Mouse (Mus musculus) stomach, embryonic 15.5 days (tissue): ENCODE measurements at regions not wholly inside any gene's neighbourhood (a gene's known extent, or its start where the extent isn't known, plus 50 kb on each side); places are given as distances from the start of the nearest gene placed in this dataset.

Experiments used
- ATAC-seq: fragments of 200-750 bp; cut with Nextera tagmentation; 2 replicates; pipeline ENCODE4 v1.8.0; 2017; ENCODE audit warnings: low read depth, moderate number of reproducible peaks, moderate TSS enrichment; ENCODE audit not compliant: insufficient read depth, low FRiP score
- H3K27ac ChIP-seq: fragments of 300-500 bp; sonication (generic); 2 replicates; pipeline ENCODE4 v1.5.1; 2015; ENCODE audit warnings: mild to moderate bottlenecking, inconsistent platforms
- H3K27me3 ChIP-seq: fragments of 300-500 bp; sonication (generic); replicated peaks from 2 replicates; pipeline ENCODE4 v1.6.1; 2015; ENCODE audit warnings: inconsistent platforms
- H3K36me3 ChIP-seq: fragments of 300-500 bp; sonication (generic); 2 replicates; pipeline ENCODE4 v1.6.1; 2015; ENCODE audit warnings: inconsistent platforms
- H3K4me1 ChIP-seq: fragments of 300-500 bp; sonication (generic); 2 replicates; pipeline ENCODE4 v1.6.1; 2015; ENCODE audit warnings: inconsistent platforms
- H3K4me2 ChIP-seq: fragments of 300-500 bp; sonication (generic); 2 replicates; pipeline ENCODE4 v1.6.1; 2015; ENCODE audit warnings: mild to moderate bottlenecking, inconsistent platforms
- H3K4me3 ChIP-seq: fragments of 300-500 bp; sonication (generic); replicated peaks from 2 replicates; pipeline ENCODE4 v1.5.1; 2015; ENCODE audit warnings: inconsistent platforms
- H3K9ac ChIP-seq: fragments of 300-500 bp; sonication (generic); 2 replicates; pipeline ENCODE4 v1.6.1; 2015; ENCODE audit warnings: inconsistent platforms
- H3K9me3 ChIP-seq: fragments of 300-500 bp; sonication (generic); 2 replicates; pipeline ENCODE4 v1.6.1; 2016; ENCODE audit warnings: inconsistent platforms
- WGBS: fragments of 180-500 bp; shearing (Covaris S2); methylation state at CpG from one replicate; pipeline ENCODE4 v1.1.7; 2015; 5-methylcytosine and 5-hydroxymethylcytosine counted together

DNA sequence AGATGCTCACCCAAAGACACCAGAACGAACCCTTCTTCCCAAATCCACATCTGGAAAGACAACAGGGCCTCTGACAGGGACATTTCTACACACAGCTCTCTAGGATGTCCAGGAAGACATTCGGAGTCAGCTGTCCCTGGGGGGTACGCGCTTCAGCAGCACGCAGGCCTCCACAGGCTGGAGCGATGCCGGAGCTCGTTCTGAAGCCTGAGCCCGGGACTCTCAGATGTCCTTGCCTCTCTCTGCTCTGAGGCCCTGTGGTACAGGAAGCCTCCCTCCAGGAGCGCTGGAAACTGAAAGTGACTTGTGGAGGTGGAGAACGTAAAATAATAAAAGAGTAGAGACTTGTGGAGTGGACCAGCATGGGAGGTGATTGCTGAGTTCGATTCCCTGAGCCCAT is 116.8 kb upstream of the 1700021F07Rik start:
- H3K27ac ChIP-seq = no peak overlapping the region
- 74% methylated on average over 12 of the region's 12 CpGs for WGBS
- no peak for ATAC-seq
- H3K27me3 ChIP-seq = no peaks in the 10 kb centered on the region
- no peak overlapping the region for H3K4me2 ChIP-seq
- H3K4me1 ChIP-seq = peaks cover 6% of the 10 kb centered on the region; the same call in 1 of the 2 replicates
- no peak overlapping the region for H3K4me3 ChIP-seq
- no peak overlapping the region for H3K9ac ChIP-seq
- H3K36me3 ChIP-seq = no peaks in the 10 kb centered on the region
- no peaks in the 10 kb centered on the region for H3K9me3 ChIP-seq

DNA sequence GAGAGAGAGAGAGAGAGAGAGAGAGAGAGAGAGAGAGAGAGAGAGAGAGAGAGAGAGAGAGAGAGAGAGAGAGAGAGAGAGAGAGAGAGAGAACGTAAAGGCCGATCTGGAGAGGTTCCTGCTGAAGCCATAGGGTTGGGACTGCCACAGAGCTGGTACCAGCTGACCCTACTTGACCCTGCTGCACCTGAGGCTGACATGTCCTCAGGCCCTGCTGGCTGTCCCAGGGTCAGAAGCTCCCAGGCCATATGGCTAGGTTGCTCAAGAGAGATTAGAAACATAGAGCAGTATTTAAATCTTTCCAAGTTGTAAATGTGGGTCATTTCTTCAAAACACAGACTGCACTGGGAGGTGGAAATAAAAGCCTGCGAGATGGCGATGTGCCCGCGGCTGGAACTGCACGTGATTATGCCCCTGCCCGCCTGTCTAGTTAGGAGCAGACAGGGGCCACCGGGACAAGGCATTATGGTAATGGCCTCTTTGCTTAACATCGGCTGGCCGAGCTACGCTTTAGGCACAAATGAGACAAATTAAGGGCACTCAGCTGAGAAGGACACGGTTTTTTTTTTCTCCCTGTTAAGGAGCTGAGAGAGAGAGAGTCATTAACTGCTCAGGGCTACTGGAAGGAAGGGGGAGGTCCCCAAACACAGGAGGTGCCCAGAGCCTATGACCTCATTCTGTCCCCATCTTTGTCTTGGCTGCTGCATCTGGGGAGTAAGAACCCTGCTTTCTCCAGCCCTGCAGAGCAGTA is 115.9 kb upstream of the 1700021F07Rik start:
- no peak overlapping the region for H3K4me2 ChIP-seq
- ATAC-seq = 0 out of 2 replicates have a peak, but pooled peaks have one; percentile 19
- 50% methylated on average over 13 of the region's 13 CpGs for WGBS

DNA sequence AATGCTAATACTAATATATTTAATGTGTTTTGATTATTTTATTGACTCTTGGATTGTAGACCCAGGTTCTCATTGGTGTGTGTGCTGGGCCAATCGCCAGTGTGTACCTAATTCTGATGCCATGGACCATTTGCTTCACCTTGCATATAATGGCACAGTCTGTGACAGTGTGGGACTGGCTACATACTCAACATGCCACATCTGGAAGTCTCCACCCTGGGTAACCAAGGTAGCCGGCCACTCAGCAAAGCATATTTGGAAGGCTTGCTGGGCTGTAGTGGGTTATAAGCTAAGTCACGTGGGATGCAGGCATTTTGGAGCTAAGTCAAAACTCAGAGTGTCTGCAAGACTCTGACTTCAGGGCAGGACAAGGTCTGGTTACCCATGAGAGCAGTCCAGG is 115.3 kb upstream of the 1700021F07Rik start:
- no peaks in the 10 kb centered on the region for H3K36me3 ChIP-seq
- H3K4me3 ChIP-seq = no peak overlapping the region
- peaks cover 6% of the 10 kb centered on the region; the same call in 1 of the 2 replicates for H3K4me1 ChIP-seq
- no peak overlapping the region for H3K4me2 ChIP-seq
- ATAC-seq = no peak
- 77% methylated on average over 3 of the region's 3 CpGs for WGBS
- H3K27me3 ChIP-seq = no peaks in the 10 kb centered on the region
- H3K9ac ChIP-seq = no peak overlapping the region
- H3K27ac ChIP-seq = no peak overlapping the region
- H3K9me3 ChIP-seq = no peaks in the 10 kb centered on the region

More for the DNA sequence above, 115.9 kb upstream of the 1700021F07Rik start:
- Histone ChIP-seq H3K27me3 (no peaks in the 10 kb centered on the region), H3K27ac (no peak overlapping the region), H3K9ac (no peak overlapping the region), H3K9me3 (no peaks in the 10 kb centered on the region), H3K4me1 (peaks cover 6% of the 10 kb centered on the region; the same call in 1 of the 2 replicates), H3K4me3 (no peak overlapping the region), H3K36me3 (no peaks in the 10 kb centered on the region)

DNA sequence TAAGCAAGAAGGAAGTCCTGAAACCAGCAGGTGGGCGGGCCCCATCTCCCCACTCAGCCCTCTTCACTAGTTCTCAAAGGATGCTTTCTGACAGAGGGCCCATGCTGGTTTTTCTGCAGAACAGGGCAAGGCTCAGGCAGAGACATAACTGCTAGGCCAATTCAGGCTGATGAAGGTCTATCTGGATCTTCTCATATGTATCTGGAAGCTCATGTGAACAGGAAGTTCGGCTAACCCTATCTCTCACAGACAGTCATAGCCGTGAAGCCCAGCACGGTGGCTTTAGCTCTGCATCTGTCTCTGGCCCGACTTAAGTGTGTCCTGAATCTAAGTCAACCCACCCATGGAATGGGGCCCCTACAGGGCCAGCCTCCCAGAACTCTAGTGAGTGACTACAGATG is 113.7 kb upstream of the 1700021F07Rik start:
- Histone ChIP-seq H3K9me3 (no peaks in the 10 kb centered on the region), H3K4me3 (no peak overlapping the region), H3K27me3 (no peaks in the 10 kb centered on the region), H3K36me3 (no peaks in the 10 kb centered on the region), H3K4me2 (no peak overlapping the region), H3K4me1 (peaks cover 6% of the 10 kb centered on the region; the same call in 1 of the 2 replicates), H3K9ac (no peak overlapping the region), H3K27ac (no peak overlapping the region)
- no peak for ATAC-seq
- 72% methylated on average over 5 of the region's 5 CpGs for WGBS

DNA sequence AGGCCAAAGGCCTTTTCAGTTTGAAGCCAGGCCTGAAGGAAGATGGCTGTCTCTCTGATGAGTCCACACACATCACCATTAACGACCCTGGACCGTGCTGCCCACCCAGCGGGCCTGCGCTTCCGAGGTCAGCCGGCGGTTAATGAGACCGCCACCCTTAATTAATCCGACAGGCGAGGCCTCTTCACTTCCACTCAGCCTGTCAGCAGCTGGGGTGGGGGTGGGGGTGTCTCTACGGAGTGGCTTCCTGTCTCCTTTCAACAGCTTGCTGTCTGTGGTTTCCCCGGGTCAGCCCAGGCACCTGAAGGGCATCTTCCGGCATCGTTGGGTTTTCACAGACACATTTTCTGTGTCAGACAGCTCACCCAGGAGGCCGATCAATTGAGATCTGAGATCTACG is 113.0 kb upstream of the 1700021F07Rik start:
- H3K4me2 ChIP-seq = no peak overlapping the region
- H3K36me3 ChIP-seq = no peaks in the 10 kb centered on the region
- no peaks in the 10 kb centered on the region for H3K27me3 ChIP-seq
- H3K9me3 ChIP-seq = no peaks in the 10 kb centered on the region
- H3K27ac ChIP-seq = no peak overlapping the region
- no peak overlapping the region for H3K9ac ChIP-seq
- peaks cover 10% of the 10 kb centered on the region; the same call in 1 of the 2 replicates for H3K4me1 ChIP-seq
- ATAC-seq = no peak
- no peak overlapping the region for H3K4me3 ChIP-seq
- WGBS = 36% methylated on average over 16 of the region's 16 CpGs

DNA sequence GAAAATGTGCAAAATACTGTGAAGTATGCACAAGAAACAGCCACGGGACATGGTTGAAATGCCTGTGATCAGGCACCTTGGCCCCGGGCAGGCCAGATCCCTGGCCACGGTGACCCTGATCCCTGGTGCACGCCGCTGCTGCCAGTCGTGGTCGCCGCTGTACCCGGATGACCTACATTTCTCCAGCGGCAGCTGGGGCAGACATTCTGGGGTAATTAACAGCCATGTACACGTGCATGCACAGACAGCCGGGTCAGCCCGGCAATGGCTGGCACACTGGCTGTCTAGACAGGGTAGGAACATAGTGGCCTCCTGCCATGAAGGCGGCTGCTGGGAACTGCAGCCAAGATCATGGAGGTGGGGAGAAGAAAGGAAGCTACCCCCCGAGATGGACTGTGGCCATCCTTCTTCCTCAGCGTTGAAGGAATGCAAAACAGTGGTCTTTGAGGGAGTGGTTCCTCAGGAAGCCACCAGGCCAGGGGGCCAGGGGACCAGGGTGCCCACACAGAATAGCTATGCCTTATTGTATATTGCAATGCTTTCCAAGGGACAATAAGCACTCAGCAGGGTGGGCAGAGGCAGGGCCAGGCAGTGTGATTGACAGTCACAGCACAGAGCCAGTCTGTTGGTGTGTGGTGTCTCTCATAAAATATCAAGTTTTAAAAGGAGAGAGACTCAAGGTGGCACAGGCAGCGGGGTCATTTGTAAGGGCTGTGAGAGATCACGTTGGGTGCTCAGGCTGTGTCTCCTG is 108.3 kb upstream of the 1700021F07Rik start:
- Histone ChIP-seq H3K9me3 (no peaks in the 10 kb centered on the region), H3K4me3 (no peak overlapping the region), H3K9ac (no peak overlapping the region), H3K27me3 (no peaks in the 10 kb centered on the region), H3K27ac (no peak overlapping the region), H3K4me1 (peaks cover 9% of the 10 kb centered on the region; the same call in 1 of the 2 replicates), H3K36me3 (no peaks in the 10 kb centered on the region), H3K4me2 (no peak overlapping the region)
- no peak for ATAC-seq
- 75% methylated on average over 18 of the region's 18 CpGs for WGBS

DNA sequence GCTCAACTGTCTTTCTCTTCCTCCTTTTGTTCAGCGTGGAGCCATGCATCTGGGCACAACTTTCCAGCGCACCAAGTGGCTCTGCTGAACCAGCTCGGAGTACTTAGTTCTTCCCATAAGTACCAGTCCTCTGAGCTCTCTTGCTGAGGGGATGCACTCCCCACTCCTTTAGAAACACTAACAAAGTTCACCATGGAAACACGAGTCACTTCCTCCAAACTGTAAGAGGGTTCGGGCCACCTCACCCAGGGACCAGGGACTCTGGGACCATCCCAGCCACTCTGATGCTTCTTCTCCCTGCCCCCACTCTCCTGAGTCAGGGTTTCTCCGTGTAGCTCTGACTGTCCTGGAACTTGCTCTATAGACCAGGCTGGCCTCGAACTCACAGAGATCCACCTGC is 107.0 kb upstream of the 1700021F07Rik start:
- no peaks in the 10 kb centered on the region for H3K36me3 ChIP-seq
- H3K9ac ChIP-seq = no peak overlapping the region
- H3K27ac ChIP-seq = no peak overlapping the region
- ATAC-seq = no peak
- H3K4me3 ChIP-seq = no peak overlapping the region
- H3K27me3 ChIP-seq = no peaks in the 10 kb centered on the region
- no peak overlapping the region for H3K4me2 ChIP-seq
- H3K9me3 ChIP-seq = no peaks in the 10 kb centered on the region
- 82% methylated on average over 7 of the region's 7 CpGs for WGBS
- H3K4me1 ChIP-seq = peaks cover 8% of the 10 kb centered on the region; the same call in 1 of the 2 replicates

DNA sequence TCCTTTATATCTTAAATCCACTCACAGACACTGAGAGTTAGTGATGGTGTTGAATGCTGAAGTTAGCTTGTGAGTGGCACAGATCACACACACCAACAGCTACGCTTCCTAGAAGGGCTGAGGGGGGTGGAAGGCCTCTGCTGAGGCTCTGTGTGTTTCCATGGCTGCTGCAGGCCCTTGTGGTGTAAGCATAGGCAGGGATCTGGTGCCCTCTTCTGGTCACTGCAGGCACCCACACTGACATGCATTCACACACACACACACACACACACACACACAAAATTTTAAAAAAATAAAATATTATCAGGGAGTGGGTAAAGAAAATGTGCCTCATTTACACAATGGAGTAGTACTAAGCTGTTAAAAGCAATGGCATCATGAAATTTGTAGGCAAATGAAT is 105.5 kb upstream of the 1700021F07Rik start:
- Histone ChIP-seq H3K4me2 (no peak overlapping the region), H3K27ac (no peak overlapping the region), H3K27me3 (no peaks in the 10 kb centered on the region), H3K9me3 (no peaks in the 10 kb centered on the region), H3K4me1 (peaks cover 8% of the 10 kb centered on the region; the same call in 1 of the 2 replicates), H3K36me3 (no peaks in the 10 kb centered on the region), H3K4me3 (no peak overlapping the region), H3K9ac (no peak overlapping the region)
- no peak for ATAC-seq
- WGBS = 90% methylated on average over 1 of the region's 1 CpGs

DNA sequence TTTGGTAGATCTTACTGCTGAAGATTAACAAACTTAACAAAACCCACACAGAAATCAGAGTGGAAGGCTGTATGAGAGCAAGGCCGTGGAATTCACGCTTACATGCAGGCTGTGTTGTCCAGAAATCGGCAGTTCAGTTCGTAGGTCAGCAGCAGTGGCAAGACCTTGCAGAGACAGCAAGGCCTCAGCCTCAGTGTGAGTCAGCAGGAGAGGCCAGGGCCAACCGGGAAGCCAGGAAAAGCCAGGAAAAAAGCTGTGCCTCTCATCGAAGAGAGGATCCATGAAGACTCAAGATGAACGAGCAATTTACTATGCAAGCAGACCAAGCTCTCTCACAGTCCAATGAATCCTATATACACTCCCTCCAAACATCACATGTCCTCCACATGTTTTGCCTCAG is 103.4 kb upstream of the 1700021F07Rik start:
- no peak overlapping the region for H3K27ac ChIP-seq
- no peak overlapping the region for H3K9ac ChIP-seq
- H3K9me3 ChIP-seq = no peaks in the 10 kb centered on the region
- peaks cover 8% of the 10 kb centered on the region; the same call in 1 of the 2 replicates for H3K4me1 ChIP-seq
- H3K4me3 ChIP-seq = no peak overlapping the region
- no peak for ATAC-seq
- 75% methylated on average over 7 of the region's 7 CpGs for WGBS
- H3K36me3 ChIP-seq = no peaks in the 10 kb centered on the region
- H3K4me2 ChIP-seq = no peak overlapping the region
- no peaks in the 10 kb centered on the region for H3K27me3 ChIP-seq

DNA sequence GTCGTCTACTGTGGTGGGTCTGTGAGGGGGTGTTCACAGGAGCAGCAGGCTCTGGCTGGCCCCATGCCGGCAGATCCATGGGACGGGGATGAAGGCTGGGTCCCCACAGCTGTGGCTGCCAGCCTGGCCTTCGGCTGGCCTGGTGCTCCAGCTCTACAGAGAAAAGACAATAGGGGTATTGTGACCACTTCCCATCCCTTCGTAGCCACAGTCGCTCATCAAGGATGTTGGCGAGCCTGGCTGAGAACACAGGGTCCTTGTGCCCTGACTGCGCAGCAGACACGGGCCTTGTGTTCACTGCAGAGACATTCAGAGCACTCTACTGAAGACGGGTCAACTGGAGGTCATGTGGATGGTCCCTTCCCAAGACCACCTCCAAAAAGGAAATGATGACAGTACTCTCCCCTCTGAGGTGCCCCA is 102.4 kb upstream of the 1700021F07Rik start:
- Histone ChIP-seq H3K36me3 (no peaks in the 10 kb centered on the region), H3K4me2 (no peak overlapping the region), H3K27me3 (no peaks in the 10 kb centered on the region), H3K9ac (no peak overlapping the region), H3K27ac (no peak overlapping the region), H3K4me1 (peaks cover 4% of the 10 kb centered on the region; the same call in 1 of the 2 replicates), H3K4me3 (no peak overlapping the region), H3K9me3 (no peaks in the 10 kb centered on the region)
- 83% methylated on average over 10 of the region's 10 CpGs for WGBS
- ATAC-seq = peak; percentile 74

DNA sequence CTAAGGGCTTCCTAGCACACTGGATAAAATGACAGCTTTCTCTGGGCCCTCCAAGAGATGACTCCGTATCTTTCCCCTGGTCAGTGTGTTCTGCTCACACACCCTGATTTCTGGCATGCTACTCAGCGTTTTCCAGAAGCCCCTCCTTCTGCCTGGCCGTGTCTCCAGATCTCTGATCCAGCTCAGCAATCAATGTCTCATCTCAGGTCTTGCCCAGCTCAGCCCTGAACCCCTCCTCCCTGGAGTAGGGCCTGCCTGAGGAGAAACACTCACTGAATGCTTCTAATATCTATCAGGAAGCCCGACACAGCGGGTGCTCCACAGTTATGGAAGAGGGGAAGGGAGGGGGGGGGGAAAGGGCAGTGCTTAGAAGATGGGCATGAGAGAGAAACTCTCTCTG is 101.9 kb upstream of the 1700021F07Rik start:
- WGBS = 42% methylated on average over 5 of the region's 5 CpGs
- no peak overlapping the region for H3K4me3 ChIP-seq
- peaks cover 7% of the 10 kb centered on the region; the same call in 1 of the 2 replicates for H3K4me1 ChIP-seq
- no peaks in the 10 kb centered on the region for H3K9me3 ChIP-seq
- ATAC-seq = peak; percentile 43; the same call in 1 of the 2 replicates
- no peaks in the 10 kb centered on the region for H3K27me3 ChIP-seq
- no peaks in the 10 kb centered on the region for H3K36me3 ChIP-seq
- no peak overlapping the region for H3K9ac ChIP-seq
- H3K27ac ChIP-seq = no peak overlapping the region
- no peak overlapping the region for H3K4me2 ChIP-seq

DNA sequence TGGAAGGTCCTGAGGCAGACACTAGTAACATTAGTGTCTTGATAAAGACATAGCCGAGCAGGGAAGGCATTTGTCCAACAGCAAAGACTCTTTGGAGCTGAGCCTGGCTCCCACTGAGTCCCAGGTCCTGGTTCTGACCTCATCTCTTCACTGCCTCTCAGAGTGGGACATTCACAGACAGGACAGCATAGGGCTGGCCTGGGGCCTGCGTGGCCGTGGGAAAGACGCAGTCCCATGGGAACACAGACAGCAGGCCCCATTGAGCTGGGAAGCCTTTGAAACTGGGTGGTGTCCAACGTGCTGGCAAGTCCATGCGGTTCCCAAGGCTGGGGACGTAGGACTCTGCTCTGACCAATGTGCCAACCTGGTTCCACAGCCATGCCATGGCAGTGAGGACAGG is 97.5 kb upstream of the 1700021F07Rik start:
- Histone ChIP-seq H3K36me3 (no peaks in the 10 kb centered on the region), H3K27me3 (no peaks in the 10 kb centered on the region), H3K9ac (no peak overlapping the region), H3K9me3 (no peaks in the 10 kb centered on the region), H3K4me2 (no peak overlapping the region), H3K27ac (no peak overlapping the region), H3K4me3 (no peak overlapping the region), H3K4me1 (peaks cover 7% of the 10 kb centered on the region; the same call in 1 of the 2 replicates)
- 76% methylated on average over 7 of the region's 7 CpGs for WGBS
- no peak for ATAC-seq
